Mouse (Mus musculus) liver, embryonic 14.5 days (tissue): ENCODE measurements around the gene Asah2.
A peak's percentile ranks its signal among the peaks of the same experiment; 100 is the strongest.

ENCODE experiments used
- CTCF ChIP-seq: IDR thresholded peaks from 2 replicates; pipeline ENCODE4 v1.5.1; 2016; ENCODE audit warnings: antibody characterized with exemption, low read depth, control low read depth
- EP300 ChIP-seq: IDR thresholded peaks from 2 replicates; pipeline ENCODE4 v1.6.1; 2016; ENCODE audit warnings: antibody characterized with exemption, low read depth

DNA sequence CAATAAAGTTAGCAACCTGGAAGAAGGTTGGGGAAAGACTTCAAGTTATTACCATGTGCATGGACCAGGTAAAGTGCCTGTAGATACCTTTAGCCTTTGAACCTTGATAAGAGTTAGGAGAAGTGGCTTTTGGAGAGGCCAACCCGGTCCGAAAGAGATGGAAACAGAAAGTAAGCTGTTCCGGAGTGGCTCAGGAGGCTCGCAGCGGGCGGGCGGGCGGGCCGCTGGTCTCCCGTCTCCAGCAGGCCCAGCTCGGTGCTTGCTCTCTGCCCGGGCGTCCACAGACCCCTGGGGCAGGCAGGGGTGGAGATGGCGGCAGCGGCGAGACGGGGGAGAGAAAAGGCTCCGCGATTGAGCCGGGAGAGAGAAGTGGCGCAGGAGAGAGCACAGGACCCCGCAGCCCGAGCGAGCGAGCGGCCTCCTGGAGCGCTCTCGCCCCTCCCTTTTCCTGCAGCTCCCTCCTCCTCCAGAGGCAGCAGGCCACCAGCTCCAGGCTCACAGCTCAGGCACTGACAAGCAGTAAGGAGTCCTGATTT is at the start of gene Asah2:
- TF ChIP-seq CTCF: peak; percentile 54
- no peak for TF ChIP-seq EP300
